Mouse (Mus musculus): ENCODE measurements around the gene Dlx4.

Gene Dlx4

DNA sequence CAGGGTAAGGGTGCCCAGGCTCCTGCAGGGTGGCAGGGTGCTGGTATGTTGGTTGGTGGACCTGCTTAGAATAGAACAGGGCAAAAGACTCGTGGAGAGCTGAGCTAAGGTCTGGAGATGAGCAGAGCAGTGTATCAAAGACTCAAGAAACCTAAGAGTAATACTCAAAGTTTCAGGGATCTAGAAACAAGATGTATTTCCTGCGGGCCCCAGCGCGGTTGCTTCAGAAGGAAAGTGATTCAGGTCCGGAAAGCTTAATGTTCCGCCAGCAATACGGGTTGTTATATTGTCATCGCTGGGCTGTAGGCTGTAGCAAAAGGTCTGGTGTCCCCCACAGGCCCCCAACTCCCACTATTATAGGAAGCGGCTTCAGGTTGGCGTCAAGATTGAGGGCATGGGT, 3.8 kb downstream of the Dlx4 start:
- no peak for DNase-seq

DNA sequence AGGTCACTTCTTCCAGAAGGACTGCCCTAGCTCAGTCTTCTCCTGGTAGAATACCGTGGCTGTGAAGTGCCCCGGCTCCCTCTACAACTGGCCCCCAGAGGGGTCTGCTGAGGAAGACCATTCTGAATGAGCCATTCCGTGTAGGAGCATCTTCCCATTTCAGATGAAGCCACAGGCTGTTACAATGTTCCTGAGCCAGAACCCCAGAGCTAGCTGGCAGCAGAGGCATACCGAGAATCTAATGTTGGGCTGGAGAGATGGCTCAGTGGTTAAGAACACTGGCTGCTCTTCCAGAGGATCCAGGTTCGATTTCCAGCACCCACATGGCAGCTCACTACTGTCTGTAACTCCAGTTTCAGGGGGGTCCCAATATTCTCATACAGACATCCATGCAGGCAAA, 6.2 kb downstream of the Dlx4 start:
- no peak for DNase-seq

GRCm38 (mm10) chr11:95137281-95137680, 8.8 kb downstream of the Dlx4 start:
- DNase-seq, result no peak

- DNase-seq, result no peak
Observed at GRCm38 (mm10) chr11:95133321-95133720, 12.7 kb downstream of the Dlx4 start.

GRCm38 (mm10) chr11:95130668-95131252, 15.3 kb downstream of the Dlx4 start:
- no peak for DNase-seq

DNA sequence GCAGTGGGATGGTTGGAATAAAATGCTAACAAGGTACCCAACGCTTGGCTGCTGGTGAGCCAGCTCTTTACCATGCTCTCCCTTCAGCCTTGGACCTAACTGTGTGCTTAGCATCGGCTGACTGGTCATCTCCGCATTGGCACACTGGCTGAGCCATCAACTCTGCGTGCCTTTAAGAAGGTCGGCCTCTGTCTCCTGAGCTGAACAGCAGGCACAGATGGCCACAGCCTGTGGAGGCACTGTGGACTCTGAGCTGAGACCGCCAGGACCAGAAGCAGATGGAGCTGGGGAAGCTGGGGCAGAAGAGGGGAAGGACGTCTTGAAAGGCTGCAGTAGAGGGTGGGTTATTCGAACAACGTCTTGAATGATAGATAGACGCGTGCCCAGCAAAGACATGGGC, 17.7 kb downstream of the Dlx4 start:
- no peak for DNase-seq

DNA sequence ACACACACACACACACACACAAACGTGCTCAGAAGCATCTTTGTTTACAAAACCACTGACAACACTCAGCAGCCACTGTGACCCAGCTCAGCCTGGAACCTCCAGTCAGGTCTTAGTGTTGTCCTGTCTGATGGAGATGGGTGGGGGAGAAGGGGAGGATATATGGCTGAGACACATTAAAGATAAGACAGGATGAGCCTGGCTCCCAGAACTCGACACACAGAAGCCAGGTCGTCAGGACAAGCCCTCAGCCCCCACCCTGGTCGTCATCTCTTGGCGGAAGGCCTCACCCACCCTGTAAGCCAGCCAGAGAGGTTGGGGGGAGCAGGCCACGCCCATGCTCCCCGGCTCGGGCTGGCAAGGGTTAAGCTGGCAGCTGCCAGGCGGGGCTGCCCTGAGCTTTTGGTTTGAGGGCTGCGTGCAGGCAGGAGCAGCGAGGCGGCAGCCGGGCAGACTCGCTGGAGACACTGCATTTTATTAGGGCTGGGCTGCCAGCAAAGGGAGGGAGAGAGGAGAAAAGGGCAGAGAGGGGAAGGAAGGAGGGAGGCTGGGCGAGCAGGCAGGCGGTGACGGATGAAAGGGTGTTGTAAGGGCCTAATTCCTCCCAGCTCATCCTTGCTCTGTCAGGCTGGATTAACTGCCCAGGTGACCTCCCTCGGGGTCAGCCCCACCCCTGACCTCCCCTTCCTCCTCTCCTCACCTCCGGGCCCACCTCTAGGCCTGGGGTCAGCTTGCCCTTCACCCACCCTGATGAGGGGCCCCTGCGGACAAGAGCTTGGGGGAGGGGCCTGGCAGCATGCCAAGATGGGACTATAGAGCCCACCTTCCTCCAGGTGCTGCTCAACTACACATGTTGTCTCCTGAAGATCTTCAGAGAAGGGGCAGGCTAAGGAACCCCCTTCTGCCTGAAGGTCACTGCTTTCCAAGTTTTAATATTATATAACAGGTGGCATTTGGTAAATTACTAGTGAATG, 19.5 kb downstream of the Dlx4 start:
- DNase-seq, result no peak

GRCm38 (mm10) chr11:95125366-95125948, 20.6 kb downstream of the Dlx4 start:
- DNase-seq, result no peak

- DNase-seq, result no peak
Observed at GRCm38 (mm10) chr11:95122100-95122489, 24.0 kb downstream of the Dlx4 start.

DNA sequence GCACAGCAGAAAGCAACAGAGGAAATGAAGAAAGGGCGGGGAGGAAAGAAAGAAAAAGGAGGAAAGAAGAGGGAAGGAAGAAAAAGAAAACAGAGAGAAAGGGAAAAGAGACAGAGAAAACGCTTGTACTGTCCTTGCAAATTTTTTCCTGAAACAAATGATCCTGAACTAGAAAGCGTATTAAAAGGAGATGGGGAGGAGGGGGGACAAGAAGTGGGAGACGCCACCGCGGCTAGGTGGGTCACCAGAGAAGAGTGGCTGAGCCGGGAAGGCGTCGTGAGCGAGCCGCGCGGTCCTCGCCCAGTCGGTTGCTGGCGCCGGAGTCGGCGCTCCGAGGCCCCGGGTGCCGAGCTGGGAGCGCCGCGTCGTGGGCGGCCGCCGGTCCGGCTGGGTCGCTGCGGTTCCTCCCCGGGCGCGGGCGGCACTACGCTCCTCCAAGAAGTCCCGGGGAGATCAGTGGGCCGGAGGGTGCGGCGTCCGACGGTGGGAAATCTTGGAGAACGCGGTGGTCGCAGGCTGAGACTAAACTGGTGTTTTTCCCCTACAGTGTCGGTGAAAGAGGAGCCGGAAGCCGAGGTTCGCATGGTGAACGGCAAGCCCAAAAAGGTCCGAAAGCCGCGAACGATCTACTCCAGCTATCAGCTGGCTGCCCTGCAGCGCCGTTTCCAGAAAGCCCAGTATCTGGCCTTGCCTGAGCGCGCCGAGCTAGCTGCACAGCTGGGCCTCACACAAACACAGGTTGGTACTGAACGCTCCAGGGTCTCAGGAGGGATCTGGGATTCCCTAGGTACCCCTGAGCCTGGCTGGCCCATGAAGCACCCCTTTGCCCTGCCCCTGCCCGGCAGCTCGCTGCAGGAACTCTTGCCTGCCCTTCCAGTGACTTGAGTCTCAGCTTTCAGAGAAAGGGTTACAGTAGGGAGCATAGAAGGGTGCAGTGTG, 24.6 kb downstream of the Dlx4 start:
- DNase-seq, result no peak

DNA sequence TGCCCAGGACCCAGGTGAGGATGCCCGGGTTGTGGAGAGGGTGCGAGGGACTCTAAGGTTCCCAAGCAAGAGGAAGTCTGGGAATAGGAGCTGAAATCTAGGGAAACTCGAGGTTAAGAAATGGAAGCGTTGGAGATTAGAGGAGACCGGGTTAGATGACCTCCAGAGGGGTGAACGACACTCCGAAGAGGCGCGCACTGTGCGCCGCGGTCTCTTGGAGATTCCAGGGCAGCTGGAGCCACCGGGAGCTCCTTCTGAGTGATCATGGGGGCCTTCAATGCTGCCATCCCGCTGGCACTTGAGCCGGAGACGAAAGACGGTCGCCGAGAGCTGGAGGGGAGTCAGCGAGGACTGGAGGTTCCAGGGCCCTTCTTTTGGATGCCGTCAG, 25.4 kb downstream of the Dlx4 start:
- no peak for DNase-seq

DNA sequence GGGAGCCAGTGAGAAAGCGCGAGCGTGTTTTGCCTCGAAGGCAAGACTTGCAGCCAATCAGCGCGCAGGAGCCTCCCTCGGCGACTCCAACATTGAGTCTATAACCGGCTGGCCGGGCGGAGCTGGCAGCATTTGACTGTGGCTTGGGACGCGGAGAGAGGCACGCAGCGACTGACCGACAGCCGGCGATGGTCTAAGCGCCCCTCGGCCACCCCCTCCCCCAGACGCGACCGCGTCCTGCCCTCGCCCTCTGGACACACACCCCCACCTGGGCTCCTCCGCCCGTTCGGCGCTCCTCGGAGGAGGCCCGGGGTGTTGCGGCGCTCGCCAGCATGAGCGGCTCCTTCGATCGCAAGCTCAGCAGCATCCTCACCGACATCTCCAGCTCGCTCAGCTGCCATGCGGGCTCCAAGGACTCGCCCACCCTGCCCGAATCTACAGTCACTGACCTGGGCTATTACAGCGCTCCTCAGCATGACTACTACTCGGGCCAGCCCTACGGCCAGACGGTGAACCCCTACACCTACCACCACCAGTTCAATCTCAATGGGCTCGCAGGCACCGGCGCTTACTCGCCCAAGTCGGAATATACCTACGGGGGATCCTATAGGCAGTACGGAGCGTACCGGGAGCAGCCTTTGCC, 26.0 kb downstream of the Dlx4 start, which contains the start of gene Dlx3:
Gene Dlx3, plus strand, starts transcription at position 130 of the 643 bp plus-strand sequence.
- no peak for DNase-seq

DNA sequence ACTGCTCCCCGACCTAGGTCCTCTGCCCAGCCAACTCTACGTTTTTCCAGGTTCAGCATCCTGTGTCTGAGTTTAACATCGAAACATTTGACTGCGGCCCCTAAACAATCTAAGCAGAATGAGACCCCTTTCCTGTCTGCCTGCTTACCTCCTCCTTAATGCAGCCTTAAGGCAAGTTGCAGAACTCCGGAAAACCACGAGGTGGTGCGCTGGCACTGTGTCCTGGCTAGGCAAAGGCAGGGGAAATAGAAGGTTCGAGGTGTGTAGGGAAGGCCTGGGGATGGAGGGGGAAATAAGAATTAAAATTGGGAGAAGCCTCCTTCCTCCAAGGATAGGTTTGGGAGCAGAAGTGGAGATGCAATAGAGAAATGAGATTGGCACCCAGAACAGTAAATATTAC, 27.6 kb downstream of the Dlx4 start:
- peak; percentile 64 to 69 for DNase-seq

GRCm38 (mm10) chr11:95117030-95117429, 29.0 kb downstream of the Dlx4 start:
- DNase-seq, result peak; percentile 73 to 80

DNA sequence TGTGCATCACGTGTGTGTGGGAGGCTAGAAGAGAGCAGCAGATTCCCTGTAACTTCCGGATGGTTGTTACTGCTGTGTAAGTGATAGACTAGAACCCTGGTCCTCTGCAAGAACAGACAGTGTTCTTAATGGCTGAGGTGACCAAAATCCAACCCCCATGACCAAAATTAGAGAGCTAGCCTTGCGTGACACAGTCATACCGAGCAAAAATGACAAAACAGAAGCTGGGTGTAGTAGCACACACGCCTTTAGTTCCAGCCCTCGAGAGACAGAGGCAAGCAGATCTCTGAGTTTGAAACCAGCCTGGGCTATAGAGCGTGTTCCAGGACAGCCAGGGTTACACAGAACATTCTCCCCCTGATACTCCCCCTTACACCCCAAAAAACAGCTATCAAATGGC, 36.0 kb downstream of the Dlx4 start:
- DNase-seq, result no peak

GRCm38 (mm10) chr11:95109000-95109399, 37.1 kb downstream of the Dlx4 start:
- no peak for DNase-seq

GRCm38 (mm10) chr11:95106440-95107236, 39.4 kb downstream of the Dlx4 start:
- peak; percentile 86 to 92 for DNase-seq

DNA sequence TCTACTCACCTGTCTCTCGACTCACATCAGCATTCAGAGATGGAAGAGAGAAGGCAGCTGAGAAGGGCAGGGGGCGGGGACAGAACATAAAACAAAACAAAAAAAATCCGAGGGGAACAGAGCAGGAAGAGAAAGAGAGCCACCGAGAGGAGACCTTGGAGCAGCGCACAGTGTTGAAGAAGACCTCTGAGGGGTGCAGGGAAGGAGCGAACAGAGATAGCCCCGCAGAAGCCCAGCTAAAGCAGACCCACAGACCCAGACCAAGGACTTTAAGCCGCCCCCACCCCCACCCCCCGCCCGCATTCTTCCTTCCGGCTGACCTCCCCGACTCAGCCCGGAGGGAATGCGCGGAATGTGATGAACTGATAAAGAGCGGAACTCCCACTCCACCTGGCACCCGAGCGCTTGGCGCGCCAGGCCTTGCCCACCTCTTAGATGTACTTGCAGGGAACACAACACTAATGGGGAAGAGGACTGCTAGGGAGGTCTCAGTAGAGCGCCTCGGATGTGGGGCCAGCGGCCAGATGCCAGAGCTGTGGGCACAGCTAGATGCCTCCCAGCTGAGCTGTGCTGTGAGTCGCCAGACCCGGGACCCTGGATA, 40.7 kb downstream of the Dlx4 start:
- DNase-seq, result no peak

- no peak for DNase-seq
Observed at GRCm38 (mm10) chr11:95104266-95104665, 41.8 kb downstream of the Dlx4 start.

- DNase-seq, result no peak
Observed at GRCm38 (mm10) chr11:95102161-95102904, 43.7 kb downstream of the Dlx4 start.
